Mouse (Mus musculus) erythroid progenitor cell, adult 5-6 weeks (primary cell): ENCODE results near the gene Fosl1. TPM values are rescaled to one million over a fixed set of nuclear protein-coding genes. Genes with fewer than 3 reads are reported as not detected.
"Not testable (repeated sequence)": the region's sequence is repeated elsewhere in the genome, so short reads cannot be mapped to it uniquely, and the experiment has no call there.

Experiments used
- ATAC-seq: replicated peaks from 2 replicates; pipeline ENCODE4 v1.8.0; 2016; ENCODE audit warnings: moderate number of reproducible peaks, mild to moderate bottlenecking, moderate TSS enrichment, inconsistent platforms; ENCODE audit not compliant: poor library complexity, low FRiP score, severe bottlenecking
- total RNA-seq, 2 experiments: library from RNA; stranded (forward) in 1 of 2; stranded (reverse) in 1 of 2; fragments of 150-400 nt in 1 of 2; fragments of 186-747, 209-891 nt in 1 of 2; gene quantifications; 2 replicates each; pipeline versions ENCODE4 v1.2.3 to v1.2.4; 2015 to 2017; ENCODE audit warnings: low replicate concordance in 2 of 2

Fosl1 gene
- total RNA-seq, 2 experiments from 2014 or later: not detected

DNA sequence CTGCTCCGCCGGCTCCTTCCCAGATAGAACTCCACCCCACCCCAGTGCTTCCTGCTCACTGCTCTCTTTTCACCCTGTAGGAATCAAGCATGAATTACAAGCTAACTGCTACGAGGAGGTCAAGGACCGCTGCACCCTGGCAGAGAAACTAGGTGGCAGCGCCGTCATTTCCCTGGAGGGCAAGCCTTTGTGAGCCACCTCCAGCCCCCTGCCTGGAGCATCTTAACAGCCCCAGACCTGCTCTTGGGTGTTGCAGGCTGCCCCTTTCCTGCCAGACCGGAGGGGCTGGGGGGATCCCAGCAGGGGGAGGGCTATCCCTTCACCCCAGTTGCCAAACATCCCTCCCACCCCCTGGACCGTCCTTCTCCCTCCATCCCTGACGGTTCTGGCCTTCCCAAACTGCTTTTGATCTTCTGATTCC lies 46.0 kb downstream of the Fosl1 start:
- not testable (repeated sequence) for ATAC-seq

DNA sequence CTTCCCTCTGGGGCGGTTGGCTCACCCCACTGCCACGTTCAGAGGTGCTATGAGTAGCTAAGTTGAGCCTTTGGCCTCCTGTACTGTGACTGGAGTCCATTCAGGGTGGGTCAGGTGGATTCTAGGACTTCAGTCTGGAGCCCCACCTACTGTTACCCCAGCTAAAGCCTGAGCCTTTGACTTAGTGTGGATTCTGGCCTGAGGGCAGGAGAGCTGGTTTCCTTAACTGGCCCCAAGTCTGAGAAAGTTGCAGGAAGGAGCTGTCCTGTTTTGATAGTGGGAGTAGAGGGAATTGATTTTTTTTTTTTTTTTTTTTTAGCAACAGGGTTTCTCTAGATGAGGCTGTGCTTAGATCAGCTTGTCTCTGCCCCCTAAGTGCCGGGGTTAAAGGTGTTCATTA lies 47.0 kb downstream of the Fosl1 start:
- ATAC-seq: no peak

DNA sequence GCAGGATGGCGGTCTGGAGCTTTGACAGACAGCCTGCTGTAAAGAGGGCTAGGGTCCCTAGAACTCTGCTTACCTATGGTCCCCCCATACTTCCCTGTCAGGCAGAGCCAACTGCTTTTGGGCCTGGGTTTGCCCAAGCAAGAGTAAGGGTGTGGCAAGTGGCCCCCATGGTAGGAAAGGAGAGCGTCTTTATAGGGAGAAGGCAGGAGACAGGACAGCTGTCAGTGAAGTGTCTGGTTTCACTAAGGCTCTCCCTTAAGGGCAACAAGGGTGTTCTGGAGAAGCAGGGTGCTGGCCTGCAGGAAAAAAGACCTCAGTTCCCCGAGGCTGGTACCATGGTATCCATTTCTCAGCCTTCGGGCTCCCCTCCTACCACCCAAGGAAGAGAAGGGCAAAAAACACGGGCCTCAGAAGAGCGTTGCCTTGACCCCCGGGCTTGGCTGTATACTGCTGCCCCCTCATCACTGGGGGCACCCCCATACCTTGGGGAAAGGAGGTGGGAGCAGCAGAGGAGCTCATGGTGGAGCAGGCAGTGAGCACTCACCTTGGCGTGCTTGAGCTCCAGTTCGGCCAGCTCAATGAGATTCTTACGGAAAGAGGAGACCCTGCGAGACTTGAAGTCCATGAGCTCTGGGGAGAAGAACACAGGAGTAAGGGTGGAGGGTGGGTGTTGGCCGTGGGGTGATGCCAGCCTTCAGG lies 48.2 kb downstream of the Fosl1 start:
- no peak for ATAC-seq

DNA sequence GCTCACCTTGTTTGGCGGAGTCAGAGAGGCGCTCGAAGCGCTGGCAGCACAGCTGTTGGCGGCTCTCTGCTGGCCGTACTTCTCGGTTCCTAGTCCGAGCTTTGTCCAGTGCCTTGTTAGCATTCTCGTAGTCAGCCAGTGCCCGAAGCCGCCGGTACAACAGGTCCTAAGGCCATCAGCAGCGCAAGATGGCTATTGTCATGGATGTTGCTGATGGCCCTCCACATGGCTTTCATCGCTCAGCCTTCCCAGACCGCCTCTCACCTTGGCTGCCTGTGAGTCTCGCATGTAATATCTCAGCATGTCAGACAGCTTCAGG lies 48.7 kb downstream of the Fosl1 start:
- ATAC-seq: no peak

DNA sequence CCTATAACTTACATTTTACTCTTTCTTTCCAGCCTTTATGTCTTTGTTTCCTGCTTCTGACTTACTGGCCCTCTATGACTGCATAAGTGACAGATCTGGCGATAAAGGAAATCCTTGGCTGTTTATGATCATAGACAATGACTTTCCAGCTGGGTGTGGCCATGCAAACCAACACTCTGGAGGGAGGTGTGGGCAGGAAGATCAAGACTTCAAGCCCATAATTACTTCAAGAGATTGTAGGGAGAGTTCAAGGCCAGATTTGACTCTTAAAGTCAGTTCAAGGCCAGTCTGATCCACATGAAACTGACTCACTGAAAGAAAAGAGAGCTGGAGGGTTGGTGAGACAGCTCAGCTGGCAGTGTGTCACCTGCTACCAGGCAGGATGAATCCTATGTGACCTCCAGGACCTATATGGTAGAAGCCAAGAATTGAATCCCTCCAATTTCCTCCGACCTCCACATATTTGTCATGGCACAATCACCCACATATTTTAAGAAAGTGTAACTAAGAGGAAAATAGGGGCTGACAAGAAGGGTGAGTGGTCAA lies 53.1 kb downstream of the Fosl1 start:
- ATAC-seq: no peak

DNA sequence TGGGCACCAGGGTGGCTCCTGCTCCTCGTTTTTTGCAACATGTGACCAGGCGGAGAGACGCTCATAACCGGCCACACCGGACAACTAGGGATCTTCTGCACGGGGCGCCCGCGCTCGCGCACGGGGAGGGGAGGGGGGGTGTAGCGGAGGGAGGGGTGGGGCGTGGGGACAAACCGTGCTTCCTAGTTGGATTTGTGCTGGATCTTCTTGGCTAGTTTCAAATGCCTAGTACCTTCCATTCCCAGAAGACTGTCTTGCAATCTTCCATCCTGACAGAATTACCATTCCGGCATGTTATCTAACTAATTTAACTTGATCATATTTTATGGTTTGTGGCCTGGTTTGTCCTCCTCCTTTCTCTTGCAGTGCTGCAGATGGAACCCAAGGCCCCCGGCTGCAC lies 56.3 kb downstream of the Fosl1 start, which contains the start of gene 1700020D05Rik:
Gene 1700020D05Rik (minus strand): TSS at position 101 of the 400 bp plus-strand sequence.
- ATAC-seq: no peak

Other genes with a start within 250 kb of the Fosl1 start
- gene Pacs1, start 174.4 kb upstream of the Fosl1 start, total RNA-seq (2015; ENCODE audit: low replicate concordance): 13.4 and 29.2 TPM in 2 replicates
- gene Pacs1, start 174.4 kb upstream of the Fosl1 start, total RNA-seq (2017; ENCODE audit: low replicate concordance): 6.8 and 15.5 TPM in 2 replicates
- 82.5 and 114 TPM in 2 replicates for gene Sf3b2, start 152.1 kb upstream of the Fosl1 start, total RNA-seq (2015; ENCODE audit: low replicate concordance)
- gene Sf3b2, start 152.1 kb upstream of the Fosl1 start, total RNA-seq (2017; ENCODE audit: low replicate concordance): 107 and 146 TPM in 2 replicates
- gene Gal3st3, start 149.2 kb upstream of the Fosl1 start, total RNA-seq (2015; ENCODE audit: low replicate concordance): not detected in 2 replicates
- not detected in 2 replicates for gene Gal3st3, start 149.2 kb upstream of the Fosl1 start, total RNA-seq (2017; ENCODE audit: low replicate concordance)
- not detected in 2 replicates for gene Catsper1, start 111.8 kb upstream of the Fosl1 start, total RNA-seq (2015; ENCODE audit: low replicate concordance)
- gene Catsper1, start 111.8 kb upstream of the Fosl1 start, total RNA-seq (2017; ENCODE audit: low replicate concordance): not detected in 2 replicates
- gene Cst6, start 98.0 kb upstream of the Fosl1 start, total RNA-seq (2015; ENCODE audit: low replicate concordance): 0.42 TPM in 1 of 2 replicates, not detected in the other
- gene Cst6, start 98.0 kb upstream of the Fosl1 start, total RNA-seq (2017; ENCODE audit: low replicate concordance): not detected in 2 replicates
- gene Eif1ad, start 80.8 kb upstream of the Fosl1 start, total RNA-seq (2015; ENCODE audit: low replicate concordance): 26.0 and 27.0 TPM in 2 replicates
- gene Eif1ad, start 80.8 kb upstream of the Fosl1 start, total RNA-seq (2017; ENCODE audit: low replicate concordance): 33.9 and 45.0 TPM in 2 replicates
- 150 and 163 TPM in 2 replicates for gene Banf1, start 80.4 kb upstream of the Fosl1 start, total RNA-seq (2015; ENCODE audit: low replicate concordance)
- 29.1 and 34.9 TPM in 2 replicates for gene Banf1, start 80.4 kb upstream of the Fosl1 start, total RNA-seq (2017; ENCODE audit: low replicate concordance)
- 73.4 and 90.8 TPM in 2 replicates for gene Sart1, start 58.8 kb upstream of the Fosl1 start, total RNA-seq (2015; ENCODE audit: low replicate concordance)
- 62.2 and 94.3 TPM in 2 replicates for gene Sart1, start 58.8 kb upstream of the Fosl1 start, total RNA-seq (2017; ENCODE audit: low replicate concordance)
- not detected in 2 replicates for gene Tsga10ip, start 45.0 kb upstream of the Fosl1 start, total RNA-seq (2015; ENCODE audit: low replicate concordance)
- gene Tsga10ip, start 45.0 kb upstream of the Fosl1 start, total RNA-seq (2017; ENCODE audit: low replicate concordance): not detected in 2 replicates
- gene Drap1, start 22.6 kb upstream of the Fosl1 start, total RNA-seq (2015; ENCODE audit: low replicate concordance): 22.3 and 31.0 TPM in 2 replicates
- gene Drap1, start 22.6 kb upstream of the Fosl1 start, total RNA-seq (2017; ENCODE audit: low replicate concordance): 8.3 and 25.4 TPM in 2 replicates
- gene AI837181, start 22.4 kb upstream of the Fosl1 start, total RNA-seq (2015; ENCODE audit: low replicate concordance): 11.7 and 16.2 TPM in 2 replicates
- gene AI837181, start 22.4 kb upstream of the Fosl1 start, total RNA-seq (2017; ENCODE audit: low replicate concordance): 1.9 and 13.7 TPM in 2 replicates
- gene Ccdc85b, start 10.3 kb downstream of the Fosl1 start, total RNA-seq (2015; ENCODE audit: low replicate concordance): not detected in 2 replicates
- 1.2 TPM in 1 of 2 replicates, not detected in the other for gene Ccdc85b, start 10.3 kb downstream of the Fosl1 start, total RNA-seq (2017; ENCODE audit: low replicate concordance)
- gene Fibp, start 13.1 kb downstream of the Fosl1 start, total RNA-seq (2015; ENCODE audit: low replicate concordance): 11.5 and 21.8 TPM in 2 replicates
- gene Fibp, start 13.1 kb downstream of the Fosl1 start, total RNA-seq (2017; ENCODE audit: low replicate concordance): 29.0 and 32.5 TPM in 2 replicates
- 6.3 TPM in 1 of 2 replicates, not detected in the other for gene Ctsw, start 21.0 kb downstream of the Fosl1 start, total RNA-seq (2015; ENCODE audit: low replicate concordance)
- not detected in 2 replicates for gene Ctsw, start 21.0 kb downstream of the Fosl1 start, total RNA-seq (2017; ENCODE audit: low replicate concordance)
- gene Efemp2, start 26.4 kb downstream of the Fosl1 start, total RNA-seq (2015; ENCODE audit: low replicate concordance): 5.0 TPM in 1 of 2 replicates, not detected in the other
- not detected in 2 replicates for gene Efemp2, start 26.4 kb downstream of the Fosl1 start, total RNA-seq (2017; ENCODE audit: low replicate concordance)
- gene Mus81, start 40.9 kb downstream of the Fosl1 start, total RNA-seq (2015; ENCODE audit: low replicate concordance): 2.5 and 59.5 TPM in 2 replicates
- 6.5 and 11.2 TPM in 2 replicates for gene Mus81, start 40.9 kb downstream of the Fosl1 start, total RNA-seq (2017; ENCODE audit: low replicate concordance)
- 720 and 762 TPM in 2 replicates for gene Cfl1, start 42.9 kb downstream of the Fosl1 start, total RNA-seq (2015; ENCODE audit: low replicate concordance)
- gene Cfl1, start 42.9 kb downstream of the Fosl1 start, total RNA-seq (2017; ENCODE audit: low replicate concordance): 460 and 469 TPM in 2 replicates
- gene 1700020D05Rik, start 56.2 kb downstream of the Fosl1 start, total RNA-seq (2015; ENCODE audit: low replicate concordance): 21.4 and 25.6 TPM in 2 replicates
- 13.8 and 18.7 TPM in 2 replicates for gene 1700020D05Rik, start 56.2 kb downstream of the Fosl1 start, total RNA-seq (2017; ENCODE audit: low replicate concordance)
- gene Snx32, start 63.0 kb downstream of the Fosl1 start, total RNA-seq (2015; ENCODE audit: low replicate concordance): 35.3 and 43.6 TPM in 2 replicates
- 42.5 and 42.7 TPM in 2 replicates for gene Snx32, start 63.0 kb downstream of the Fosl1 start, total RNA-seq (2017; ENCODE audit: low replicate concordance)
- not detected in 2 replicates for gene Ovol1, start 113.1 kb downstream of the Fosl1 start, total RNA-seq (2015; ENCODE audit: low replicate concordance)
- gene Ovol1, start 113.1 kb downstream of the Fosl1 start, total RNA-seq (2017; ENCODE audit: low replicate concordance): not detected in 2 replicates
- 3.8 and 8.3 TPM in 2 replicates for gene Ap5b1, start 120.5 kb downstream of the Fosl1 start, total RNA-seq (2015; ENCODE audit: low replicate concordance)
- 6.4 and 11.0 TPM in 2 replicates for gene Ap5b1, start 120.5 kb downstream of the Fosl1 start, total RNA-seq (2017; ENCODE audit: low replicate concordance)
- 87.2 and 123 TPM in 2 replicates for gene Rnaseh2c, start 154.3 kb downstream of the Fosl1 start, total RNA-seq (2015; ENCODE audit: low replicate concordance)
- gene Rnaseh2c, start 154.3 kb downstream of the Fosl1 start, total RNA-seq (2017; ENCODE audit: low replicate concordance): 36.2 and 100.0 TPM in 2 replicates
- gene Kat5, start 162.7 kb downstream of the Fosl1 start, total RNA-seq (2015; ENCODE audit: low replicate concordance): 31.0 and 42.8 TPM in 2 replicates
- gene Kat5, start 162.7 kb downstream of the Fosl1 start, total RNA-seq (2017; ENCODE audit: low replicate concordance): 29.1 and 35.0 TPM in 2 replicates
- gene Rela, start 189.9 kb downstream of the Fosl1 start, total RNA-seq (2015; ENCODE audit: low replicate concordance): 18.4 and 26.0 TPM in 2 replicates
- gene Rela, start 189.9 kb downstream of the Fosl1 start, total RNA-seq (2017; ENCODE audit: low replicate concordance): 7.2 and 14.8 TPM in 2 replicates
- 97.7 and 126 TPM in 2 replicates for gene Sipa1, start 216.2 kb downstream of the Fosl1 start, total RNA-seq (2015; ENCODE audit: low replicate concordance)
- gene Sipa1, start 216.2 kb downstream of the Fosl1 start, total RNA-seq (2017; ENCODE audit: low replicate concordance): 127 and 129 TPM in 2 replicates
- 12.2 and 13.7 TPM in 2 replicates for gene Map3k11, start 241.2 kb downstream of the Fosl1 start, total RNA-seq (2015; ENCODE audit: low replicate concordance)
- gene Map3k11, start 241.2 kb downstream of the Fosl1 start, total RNA-seq (2017; ENCODE audit: low replicate concordance): 9.4 and 14.1 TPM in 2 replicates
- 31.4 and 61.3 TPM in 2 replicates for gene Pcnx3, start 241.4 kb downstream of the Fosl1 start, total RNA-seq (2015; ENCODE audit: low replicate concordance)
- gene Pcnx3, start 241.4 kb downstream of the Fosl1 start, total RNA-seq (2017; ENCODE audit: low replicate concordance): 44.7 and 54.5 TPM in 2 replicates